Mouse (Mus musculus): ENCODE measurements at regions not wholly inside any gene's neighbourhood (a gene's known extent, or its start where the extent isn't known, plus 50 kb on each side); places are given as distances from the start of the nearest gene placed in this dataset.

GRCm38 (mm10) chr13:25932365-25932764, 662.1 kb upstream of the Nrsn1 start:
- no peak for DNase-seq (ENCODE audit: inconsistent age in 2 of 2, low spot score in 1 of 2)

- no peak for DNase-seq (ENCODE audit: inconsistent age in 2 of 2, low spot score in 1 of 2)
These were observed 655.4 kb upstream of the Nrsn1 start for GRCm38 (mm10) chr13:25925685-25926084.

- DNase-seq (ENCODE audit: inconsistent age in 2 of 2, low spot score in 1 of 2) = no peak
These were observed 629.6 kb upstream of the Nrsn1 start for GRCm38 (mm10) chr13:25899871-25900270.

- no peak for DNase-seq (ENCODE audit: inconsistent age in 2 of 2, low spot score in 1 of 2)
These were observed 622.8 kb upstream of the Nrsn1 start for GRCm38 (mm10) chr13:25893150-25893549.

- no peak for DNase-seq (ENCODE audit: inconsistent age in 2 of 2, low spot score in 1 of 2)
These were observed 612.5 kb upstream of the Nrsn1 start for GRCm38 (mm10) chr13:25882818-25883217.

- DNase-seq (ENCODE audit: inconsistent age in 2 of 2, low spot score in 1 of 2) = no peak
These were observed 598.6 kb upstream of the Nrsn1 start for GRCm38 (mm10) chr13:25868923-25869322.

- DNase-seq (ENCODE audit: inconsistent age in 2 of 2, low spot score in 1 of 2) = no peak
These were observed 587.9 kb upstream of the Nrsn1 start for GRCm38 (mm10) chr13:25858207-25858606.

GRCm38 (mm10) chr13:25857569-25857968, 587.3 kb upstream of the Nrsn1 start:
- no peak for DNase-seq (ENCODE audit: inconsistent age in 2 of 2, low spot score in 1 of 2)

- DNase-seq (ENCODE audit: inconsistent age in 2 of 2, low spot score in 1 of 2) = peak in 1 of 2 experiments; percentile 55
These were observed 586.8 kb upstream of the Nrsn1 start for GRCm38 (mm10) chr13:25857096-25857495.

GRCm38 (mm10) chr13:25856549-25856948, 586.2 kb upstream of the Nrsn1 start:
- DNase-seq (ENCODE audit: inconsistent age in 2 of 2, low spot score in 1 of 2) = no peak

GRCm38 (mm10) chr13:25848156-25848555, 577.9 kb upstream of the Nrsn1 start:
- no peak for DNase-seq (ENCODE audit: inconsistent age in 2 of 2, low spot score in 1 of 2)

- DNase-seq (ENCODE audit: inconsistent age in 2 of 2, low spot score in 1 of 2) = no peak
These were observed 567.9 kb upstream of the Nrsn1 start for GRCm38 (mm10) chr13:25838237-25838636.

- no peak for DNase-seq (ENCODE audit: inconsistent age in 2 of 2, low spot score in 1 of 2)
These were observed 559.0 kb upstream of the Nrsn1 start for GRCm38 (mm10) chr13:25829146-25829924.

- peak in 1 of 2 experiments; percentile 16 for DNase-seq (ENCODE audit: inconsistent age in 2 of 2, low spot score in 1 of 2)
These were observed 538.4 kb upstream of the Nrsn1 start for GRCm38 (mm10) chr13:25808564-25809253.

GRCm38 (mm10) chr13:25793216-25793803, 523.0 kb upstream of the Nrsn1 start:
- DNase-seq (ENCODE audit: inconsistent age in 2 of 2, low spot score in 1 of 2) = no peak

- DNase-seq (ENCODE audit: inconsistent age in 2 of 2, low spot score in 1 of 2) = peak in 1 of 2 experiments; percentile 23
These were observed 510.9 kb upstream of the Nrsn1 start for GRCm38 (mm10) chr13:25781161-25781560.

- DNase-seq (ENCODE audit: inconsistent age in 2 of 2, low spot score in 1 of 2) = no peak
These were observed 507.4 kb upstream of the Nrsn1 start for GRCm38 (mm10) chr13:25777706-25778105.

GRCm38 (mm10) chr13:25774586-25775182, 504.4 kb upstream of the Nrsn1 start:
- no peak for DNase-seq (ENCODE audit: inconsistent age in 2 of 2, low spot score in 1 of 2)

- DNase-seq (ENCODE audit: inconsistent age in 2 of 2, low spot score in 1 of 2) = no peak
These were observed 484.3 kb upstream of the Nrsn1 start for GRCm38 (mm10) chr13:25754515-25755105.

- no peak for DNase-seq (ENCODE audit: inconsistent age in 2 of 2, low spot score in 1 of 2)
These were observed 481.1 kb upstream of the Nrsn1 start for GRCm38 (mm10) chr13:25751409-25751777.
